Mouse (Mus musculus): ENCODE measurements around the gene Lrba.

Gene Lrba

GRCm38 (mm10) chr3:86224564-86225421, at the start of gene Lrba:
Lrba (plus strand) TSS chr3:86224680.
- peak; percentile 81 to 84 for DNase-seq

- DNase-seq, result no peak
These were observed 44.8 kb upstream of the Lrba start for GRCm38 (mm10) chr3:86179714-86180113.

GRCm38 (mm10) chr3:86181107-86181506, 43.4 kb upstream of the Lrba start:
- DNase-seq, result no peak

- no peak for DNase-seq
These were observed 39.9 kb upstream of the Lrba start for GRCm38 (mm10) chr3:86184546-86184945.

DNA sequence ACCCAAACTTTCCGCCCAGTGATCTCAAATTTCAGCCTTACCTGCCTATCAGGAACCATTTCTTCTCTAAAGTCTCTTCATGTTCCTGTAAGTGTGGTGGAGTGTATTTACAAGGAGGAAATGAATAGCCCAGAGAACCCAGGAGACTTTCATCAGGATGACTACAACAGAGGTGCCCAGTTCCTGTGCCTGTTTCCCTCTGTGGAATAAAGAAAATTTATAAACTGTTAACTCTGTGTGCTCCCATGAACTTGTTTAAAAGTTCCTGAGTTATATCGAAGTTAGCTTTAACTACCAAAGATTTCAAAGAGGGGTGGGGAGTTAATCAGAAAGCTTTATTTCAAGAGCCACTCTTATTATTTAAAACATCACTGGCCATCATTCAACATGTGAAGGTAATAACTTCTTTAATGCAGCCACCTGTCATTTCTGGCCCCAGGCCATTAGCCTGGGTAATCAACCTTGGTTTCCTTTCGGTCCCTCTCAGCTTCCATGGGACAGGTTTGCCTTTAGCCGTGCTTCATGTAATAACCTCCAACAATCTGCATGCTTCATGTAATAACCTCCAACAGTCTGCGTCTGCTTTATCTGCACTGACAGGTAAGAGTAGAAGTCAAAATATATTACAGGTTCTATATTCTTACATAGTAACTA, 36.6 kb upstream of the Lrba start:
- DNase-seq, result no peak

- no peak for DNase-seq
These were observed 28.5 kb upstream of the Lrba start for GRCm38 (mm10) chr3:86195981-86196380.

DNA sequence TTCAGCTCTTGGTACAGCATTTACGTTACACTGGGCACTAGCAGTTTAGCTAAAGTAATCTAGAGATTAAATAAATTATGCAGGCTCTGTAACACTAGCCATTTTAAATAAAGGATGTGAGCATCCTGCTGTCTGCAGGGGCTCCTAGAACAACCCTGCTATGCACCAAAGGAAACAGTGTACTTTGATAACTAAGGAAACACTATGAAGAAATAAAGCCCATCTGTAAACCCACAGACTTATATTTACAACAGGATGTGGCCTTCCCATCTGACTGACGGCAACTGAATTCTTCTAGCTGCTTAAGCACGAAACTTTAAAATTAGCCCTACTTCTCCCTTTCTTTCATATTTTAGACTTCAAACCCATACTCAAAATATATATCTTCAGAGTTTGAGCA, 28.0 kb upstream of the Lrba start:
- no peak for DNase-seq

- no peak for DNase-seq
These were observed 22.8 kb upstream of the Lrba start for GRCm38 (mm10) chr3:86201645-86202175.

- no peak for DNase-seq
These were observed 22.0 kb upstream of the Lrba start for GRCm38 (mm10) chr3:86202449-86202848.

GRCm38 (mm10) chr3:86204608-86205358, 19.7 kb upstream of the Lrba start:
- no peak for DNase-seq

GRCm38 (mm10) chr3:86206556-86206955, 17.9 kb upstream of the Lrba start:
- DNase-seq, result no peak

DNA sequence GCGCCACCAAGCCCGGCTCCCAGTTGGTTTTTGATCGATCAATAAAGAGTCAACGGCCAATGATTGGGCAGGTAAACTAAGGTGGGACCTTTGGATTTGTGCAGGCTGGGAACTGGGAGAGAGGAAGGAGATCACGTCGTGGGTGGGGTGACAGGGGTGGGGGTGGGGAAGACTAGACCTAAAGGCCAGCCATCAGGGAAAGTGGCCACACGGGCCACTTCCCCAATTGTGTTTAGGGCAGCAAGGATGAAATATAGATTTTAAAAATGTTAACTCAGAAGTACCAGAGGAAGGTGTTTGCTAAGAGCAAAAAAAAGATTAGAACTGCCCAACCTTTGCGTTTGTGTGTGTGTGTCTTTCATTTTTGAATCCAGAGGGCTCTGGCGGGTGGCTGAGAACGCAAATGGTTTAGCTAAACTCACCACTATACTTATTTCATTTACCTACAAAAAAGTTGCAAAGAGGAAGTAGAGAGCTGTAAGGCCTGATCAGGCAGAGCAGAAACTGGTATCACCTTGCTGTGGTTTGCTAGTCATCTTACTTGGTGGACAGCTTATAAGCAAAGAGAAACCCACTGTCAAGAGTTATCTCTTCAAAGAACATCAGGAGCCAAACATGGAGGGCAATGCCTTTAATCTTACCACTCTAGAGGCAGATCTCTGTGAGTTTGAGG, 14.1 kb upstream of the Lrba start:
- DNase-seq, result no peak

DNA sequence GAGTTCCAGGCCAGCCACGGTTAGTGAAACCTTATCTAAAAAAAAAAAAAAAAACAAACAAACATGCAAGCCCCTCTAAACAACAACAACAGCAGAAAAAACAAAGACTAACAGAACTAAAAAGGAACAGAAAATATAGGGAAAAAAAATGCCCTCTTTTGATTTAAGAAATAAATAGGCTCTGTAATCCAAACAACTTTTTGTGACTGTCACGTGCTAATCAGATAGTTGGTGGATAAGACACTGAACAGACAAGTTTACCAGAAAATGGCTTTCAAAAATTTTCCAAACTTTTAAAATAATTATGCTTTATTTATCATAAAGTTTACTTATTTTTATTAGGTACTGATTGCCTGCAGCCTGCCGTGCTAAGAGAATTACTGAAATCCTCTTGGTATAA, 13.5 kb upstream of the Lrba start:
- DNase-seq, result no peak

GRCm38 (mm10) chr3:86214248-86214647, 10.2 kb upstream of the Lrba start:
- DNase-seq, result no peak

- DNase-seq, result peak; percentile 82 to 83
These were observed 706 bp upstream of the Lrba start for GRCm38 (mm10) chr3:86223634-86224313.

GRCm38 (mm10) chr3:86224314-86224563, 241 bp upstream of the Lrba start:
- no peak for DNase-seq

DNA sequence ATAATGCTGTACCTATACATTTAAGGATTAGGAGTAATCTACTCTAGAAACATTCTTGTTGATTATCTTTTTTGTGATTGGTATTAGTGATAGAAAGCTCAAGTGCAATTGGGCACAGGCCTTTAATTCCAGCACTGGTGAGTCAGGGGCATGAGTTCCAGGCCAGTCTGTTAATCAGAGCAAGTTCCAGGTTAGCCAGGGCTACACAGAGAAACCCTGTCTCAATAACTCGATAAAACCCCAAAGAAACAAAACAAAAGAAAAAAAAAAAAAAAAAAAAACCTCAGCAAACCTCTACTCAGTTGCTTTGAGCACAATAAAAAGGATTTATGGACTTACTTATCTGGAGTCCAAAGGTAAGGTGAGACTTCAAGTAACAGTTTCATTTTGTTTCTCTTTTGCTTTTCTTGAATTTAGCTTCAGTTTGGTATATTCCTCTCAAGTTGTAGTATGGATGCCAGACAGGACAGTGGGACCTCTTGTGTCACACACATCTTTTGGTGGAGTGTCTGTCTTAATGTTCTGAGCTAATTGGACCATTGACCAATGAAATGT, 7.1 kb downstream of the Lrba start:
- DNase-seq, result no peak

DNA sequence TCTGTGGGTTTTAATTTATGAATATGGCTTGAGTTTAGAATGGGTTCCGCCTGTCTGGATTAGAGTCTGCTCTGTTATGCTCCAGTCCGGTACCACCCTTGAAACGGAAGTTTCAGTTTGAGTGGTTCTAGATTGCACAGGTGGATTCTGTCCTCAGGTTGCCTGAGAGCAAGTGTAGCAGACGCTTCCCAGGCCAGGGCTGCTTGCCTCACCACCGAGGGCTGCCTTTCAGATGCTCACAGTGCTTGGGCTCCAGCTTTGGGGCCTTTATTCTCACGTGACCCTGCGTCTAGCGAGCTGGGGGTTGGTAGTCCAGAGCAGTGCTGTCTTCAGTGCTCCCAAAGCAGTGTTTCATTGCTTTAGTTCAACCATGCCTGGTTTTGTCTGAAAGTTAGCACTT, 22.7 kb downstream of the Lrba start:
- no peak for DNase-seq

- DNase-seq, result no peak
These were observed 26.7 kb downstream of the Lrba start for GRCm38 (mm10) chr3:86251212-86251611.

DNA sequence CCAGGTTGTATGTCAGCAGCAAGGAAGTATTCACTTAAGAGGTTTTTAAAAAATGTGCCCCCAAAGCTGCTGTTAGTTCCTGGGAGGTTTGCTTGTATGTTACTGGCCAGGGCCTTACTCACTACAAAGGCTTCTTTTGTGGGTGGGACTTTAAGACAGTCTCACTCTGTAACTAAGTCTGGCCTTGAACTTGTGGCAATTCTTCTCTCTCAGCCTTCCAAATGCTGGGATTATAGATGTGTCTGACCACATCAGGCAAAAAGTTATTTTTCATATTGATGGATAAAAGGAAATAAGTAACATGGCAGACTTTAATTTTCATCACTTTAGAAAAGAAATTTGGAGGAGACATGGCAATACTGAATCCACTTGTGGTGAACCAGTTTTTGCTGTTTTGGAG, 28.1 kb downstream of the Lrba start:
- no peak for DNase-seq

GRCm38 (mm10) chr3:86253071-86253470, 28.6 kb downstream of the Lrba start:
- no peak for DNase-seq

DNA sequence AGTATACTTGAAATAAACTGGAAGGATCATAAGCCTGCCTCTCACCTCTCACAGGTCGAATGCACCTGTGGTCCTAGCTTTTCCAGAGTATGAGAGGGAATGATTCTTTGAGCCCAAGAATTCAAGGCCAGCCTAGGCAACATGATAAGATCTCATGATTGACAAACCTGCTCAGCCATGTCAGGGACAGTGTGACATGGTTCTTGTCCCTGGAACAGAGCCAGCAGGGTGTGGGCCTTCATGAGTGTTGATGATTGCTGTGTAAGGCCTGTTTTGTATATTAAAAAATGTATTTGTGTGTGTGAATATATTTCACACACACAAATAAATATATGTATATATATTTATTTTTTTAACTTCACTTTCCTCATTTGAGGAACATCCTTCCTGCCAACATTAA, 29.3 kb downstream of the Lrba start:
- no peak for DNase-seq

Measured in spleen, adult 18-20 months (tissue).